18 mouse cellular contexts compared by ENCODE assay signal in the genomic region with DNA sequence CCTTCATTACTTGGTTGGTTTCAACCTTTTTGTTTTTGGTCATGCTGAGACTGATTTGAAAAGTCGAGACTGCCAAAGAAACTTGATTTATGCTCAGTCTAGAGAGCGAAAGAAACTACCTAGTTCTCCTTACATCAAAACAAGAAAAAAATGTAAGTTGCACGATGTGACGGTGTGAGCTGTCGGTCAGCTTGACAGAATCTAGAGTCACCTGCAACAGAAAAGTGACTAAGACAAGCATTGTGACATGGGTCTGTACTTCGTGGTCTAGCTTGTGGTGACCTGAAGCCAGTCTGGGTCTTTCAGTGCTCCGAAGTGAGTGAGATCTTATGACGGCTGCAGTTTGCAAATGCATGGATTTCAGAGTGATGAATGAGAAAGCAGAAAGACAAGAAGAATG. TPM values are rescaled to one million over a fixed set of nuclear protein-coding genes. Genes with fewer than 3 reads are reported as not detected.
"Had no signal": no experiment of that assay in that cellular context is flagged by ENCODE, and none has a peak within 500 bp of the region (broad histone marks: within the 10 kb centered on the region; RNA-seq: fewer than 3 reads in every experiment).

No protein-coding gene starts in this region.

- H3K4me3 ChIP-seq: neural tube, embryonic 13.5 days; neural tube, embryonic 15.5 days; stomach, embryonic 15.5 days had no signal

- H3K9me3 ChIP-seq: neural tube, embryonic 13.5 days; neural tube, embryonic 15.5 days; stomach, embryonic 15.5 days had no signal

- H3K4me2 ChIP-seq: neural tube, embryonic 13.5 days; neural tube, embryonic 15.5 days; stomach, embryonic 15.5 days had no signal

- DNase-seq: retina, postnatal 1 day; right cerebral cortex, adult 18-20 months; right cerebral cortex, postnatal 14 days; right cerebral cortex, postnatal 25 days; right cerebral cortex, postnatal 4 days; spleen, adult 18-20 months; thymus, adult 18-20 months; thymus, adult 2 months; thymus, postnatal 14 days; thymus, postnatal 25 days; thymus, postnatal 36 days; thymus, postnatal 4 days had no signal

- H3K36me3 ChIP-seq: neural tube, embryonic 13.5 days; neural tube, embryonic 15.5 days; stomach, embryonic 15.5 days had no signal

- H3K4me1 ChIP-seq: neural tube, embryonic 13.5 days; neural tube, embryonic 15.5 days; stomach, embryonic 15.5 days had no signal

- H3K9ac ChIP-seq: neural tube, embryonic 13.5 days; neural tube, embryonic 15.5 days; stomach, embryonic 15.5 days had no signal

- H3K27me3 ChIP-seq: neural tube, embryonic 13.5 days; neural tube, embryonic 15.5 days; stomach, embryonic 15.5 days had no signal

- H3K27ac ChIP-seq: neural tube, embryonic 13.5 days; neural tube, embryonic 15.5 days; stomach, embryonic 15.5 days; stomach, postnatal 0 days had no signal

RNA-seq across cellular contexts. Expression of a gene that starts 32.3 kb away (rescaled TPM):
- total RNA-seq: neutrophil, adult 5-6 weeks had no signal
- polyA plus RNA-seq: neural tube, embryonic 13.5 days; neural tube, embryonic 14.5 days; neural tube, embryonic 15.5 days had no signal
